Mouse (Mus musculus): Measurements from ENCODE around the gene Banp.

DNA sequence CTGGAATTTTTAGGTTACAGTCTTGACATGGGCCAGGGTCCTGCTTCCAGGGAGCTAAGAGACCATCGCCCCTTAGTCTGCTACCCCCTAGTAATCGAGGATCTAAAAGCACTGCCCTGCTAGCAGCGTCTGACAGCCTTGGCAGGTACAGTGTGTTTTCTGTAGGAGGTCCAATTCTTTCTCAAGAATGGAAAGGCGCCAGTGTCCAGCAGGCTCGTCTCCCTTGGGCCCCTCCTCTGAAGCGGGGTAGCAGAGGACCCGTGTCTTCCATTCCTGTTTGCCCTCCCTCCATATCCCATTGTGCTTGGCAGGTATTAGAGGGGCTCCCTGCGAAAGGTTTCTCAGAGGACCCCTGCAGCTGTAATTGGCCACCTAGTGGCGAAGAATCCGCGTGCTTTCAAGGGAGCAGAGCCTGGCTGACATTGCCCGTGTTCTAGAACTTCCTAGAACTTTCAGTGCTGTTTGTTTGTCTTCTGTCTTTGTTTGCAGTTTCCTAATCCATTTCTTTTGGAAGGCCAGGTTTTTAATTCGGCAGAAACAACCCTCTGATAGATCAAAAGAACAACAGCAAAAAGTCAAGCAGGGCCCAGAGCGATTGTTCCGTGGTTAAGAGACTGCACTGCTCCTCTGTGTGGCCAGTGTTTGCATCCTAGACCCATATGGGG, 97.8 kb downstream of the Banp start:
- TF ChIP-seq MAFK (IDR thresholded peaks at IDR 0.05; ENCODE audit: insufficient read depth, low read depth, low read length) (no peak), ZC3H11A (IDR thresholded peaks at IDR 0.05; ENCODE audit: borderline replicate concordance, low read depth, low read length) (no peak), HCFC1 (IDR thresholded peaks at IDR 0.05; ENCODE audit: borderline replicate concordance, insufficient read depth, low read length) (no peak), CHD2 (IDR thresholded peaks at IDR 0.05; ENCODE audit: low read depth, low read length) (no peak), ZNF384 (IDR thresholded peaks at IDR 0.05; ENCODE audit: low read depth, low read length) (no peak)
